Mouse (Mus musculus) gastrocnemius, postnatal 14 days (tissue): Measurements from ENCODE around the gene Tnik. TPM values are rescaled to one million over a fixed set of nuclear protein-coding genes. Genes with fewer than 3 reads are reported as not detected.
A peak's percentile ranks its signal among the peaks of the same experiment; 100 is the strongest.

Experiments used
- DNase-seq: peaks from one replicate; pipeline ENCODE4 v3.0.0; 2021; ENCODE audit warnings: mixed read lengths
- intact Hi-C: fragments of 180-260 bp; cut with DNase I; formaldehyde crosslinking; loops from one replicate; pipeline ENCODE4 v1.15.1; 2025; ENCODE audit warnings: low total_unique reads
- total RNA-seq, 2 experiments: library from RNA; stranded (reverse); gene quantifications; 2 replicates each; pipeline ENCODE4 v1.2.3; 2021

Gene Tnik
- total RNA-seq, 2 experiments from 2014 or later = 52.7 to 55.8 TPM

DNA sequence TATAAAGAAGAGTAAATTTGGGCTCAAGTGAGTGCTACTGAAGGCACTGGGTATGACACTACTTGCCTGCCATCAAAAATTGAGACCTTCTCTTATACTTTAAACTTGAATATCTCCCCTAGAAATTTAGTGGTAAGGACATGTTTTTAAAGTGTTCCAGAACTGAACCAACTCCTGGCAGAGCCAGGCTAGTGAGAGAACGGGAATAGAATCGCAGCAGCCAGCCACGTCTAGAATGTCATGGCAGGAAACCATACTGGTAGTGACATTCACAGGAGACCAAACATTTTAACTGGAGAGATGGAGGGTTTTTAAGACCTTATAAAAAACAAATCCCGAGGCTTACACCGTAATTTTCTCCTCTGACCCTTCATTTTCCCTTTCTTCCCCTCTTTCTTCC lies 172.5 kb downstream of the Tnik start:
- no peak for DNase-seq
- intact Hi-C loops = no loop called here

DNA sequence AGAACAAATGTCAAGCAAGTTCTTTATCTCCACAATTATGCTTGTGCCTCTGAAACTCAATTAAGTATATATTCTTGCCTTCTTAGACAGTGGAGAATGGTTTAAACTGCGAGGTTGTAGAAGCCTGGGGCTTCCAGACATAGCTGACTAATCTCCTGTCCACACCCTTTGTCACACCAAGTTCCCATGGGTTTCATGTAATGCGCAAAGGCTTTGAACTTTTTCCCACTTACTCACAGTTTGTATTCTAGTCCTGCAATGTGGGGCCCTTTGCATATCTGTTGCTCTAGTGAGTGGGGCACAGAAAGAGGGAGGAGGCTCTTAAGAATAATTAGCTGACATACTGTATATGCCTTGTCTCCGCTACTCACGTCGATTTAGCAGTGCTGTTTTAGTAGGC lies 174.4 kb downstream of the Tnik start:
- intact Hi-C loops = no loop called here
- no peak for DNase-seq

DNA sequence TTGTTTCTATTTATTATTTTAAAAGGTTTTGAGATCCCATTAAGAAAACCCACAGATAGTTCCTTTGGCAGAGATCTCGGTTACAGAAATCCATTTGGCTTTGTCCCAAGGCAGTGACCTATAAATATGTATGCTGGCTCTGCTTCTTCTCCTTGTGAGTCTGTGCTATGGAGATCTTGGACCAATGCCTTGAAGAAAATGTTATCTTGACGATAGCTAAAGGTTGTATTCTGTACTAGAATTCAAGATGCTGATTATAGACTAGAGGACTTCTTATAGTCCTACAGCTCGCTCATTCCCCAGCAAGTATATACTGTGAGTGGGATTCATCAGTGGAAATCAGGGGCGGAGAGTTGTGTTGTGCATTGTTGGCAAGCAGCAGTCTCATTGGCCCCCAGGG lies 178.5 kb downstream of the Tnik start:
- intact Hi-C loops = no loop called here
- DNase-seq = no peak

DNA sequence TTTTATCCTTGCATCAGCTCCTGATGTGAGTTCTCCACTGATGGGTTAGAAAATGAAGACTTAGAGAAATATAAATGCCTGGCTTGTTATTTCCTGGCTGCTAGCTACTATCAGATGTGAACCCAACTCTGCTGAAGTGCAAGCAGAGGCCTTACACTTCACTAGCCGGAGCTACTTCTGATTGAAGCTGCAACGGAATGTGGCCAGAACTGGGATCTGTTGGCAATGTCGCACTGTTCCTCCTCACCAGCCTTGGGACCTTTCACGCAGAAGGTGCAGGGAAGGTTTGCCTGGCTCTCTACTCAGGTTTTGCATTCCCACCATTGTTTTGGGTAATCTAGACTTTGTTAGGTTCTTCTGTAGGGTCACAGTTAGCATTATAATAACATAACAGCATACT lies 179.1 kb downstream of the Tnik start:
- DNase-seq = no peak
- intact Hi-C loops = no loop called here

DNA sequence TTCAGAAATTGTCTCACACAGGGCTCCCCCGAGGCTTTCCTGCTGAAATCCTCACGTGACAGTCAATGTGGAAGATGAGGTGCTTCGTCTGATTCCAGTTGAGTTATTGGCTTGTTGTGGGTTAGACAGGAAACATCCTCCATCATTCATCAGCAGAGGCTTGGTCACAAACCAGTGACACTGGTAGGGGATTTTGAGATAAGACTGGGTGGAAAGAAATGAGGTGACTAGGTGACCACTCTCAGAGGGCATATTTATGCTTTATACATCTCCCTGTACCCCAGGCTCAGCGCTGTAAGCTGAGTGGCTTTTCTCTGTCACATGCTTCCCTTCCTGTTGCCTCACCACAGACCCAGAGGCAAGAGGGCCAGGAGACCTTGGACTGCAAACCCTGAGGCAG lies 184.9 kb downstream of the Tnik start:
- DNase-seq = no peak
- intact Hi-C loops = no loop called here

DNA sequence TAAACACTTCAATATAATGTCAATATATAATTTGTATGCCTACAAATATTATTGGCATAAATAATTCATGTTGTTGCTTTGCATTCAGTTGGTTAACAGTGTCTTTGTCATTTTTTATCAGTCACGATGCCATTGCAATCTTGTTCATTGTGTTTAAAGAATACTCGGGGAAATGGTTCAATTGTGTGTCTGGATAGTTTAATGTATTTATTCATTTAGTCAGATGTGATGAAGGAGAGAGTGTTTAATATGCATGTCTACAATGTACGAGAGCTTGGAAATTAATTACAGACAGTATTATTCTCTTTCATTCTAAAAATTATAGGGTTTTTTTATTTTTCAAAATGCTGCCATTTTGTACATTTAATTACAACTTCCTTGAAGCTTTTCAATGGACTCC lies 190.4 kb downstream of the Tnik start:
- DNase-seq = no peak
- intact Hi-C loops = no loop called here

DNA sequence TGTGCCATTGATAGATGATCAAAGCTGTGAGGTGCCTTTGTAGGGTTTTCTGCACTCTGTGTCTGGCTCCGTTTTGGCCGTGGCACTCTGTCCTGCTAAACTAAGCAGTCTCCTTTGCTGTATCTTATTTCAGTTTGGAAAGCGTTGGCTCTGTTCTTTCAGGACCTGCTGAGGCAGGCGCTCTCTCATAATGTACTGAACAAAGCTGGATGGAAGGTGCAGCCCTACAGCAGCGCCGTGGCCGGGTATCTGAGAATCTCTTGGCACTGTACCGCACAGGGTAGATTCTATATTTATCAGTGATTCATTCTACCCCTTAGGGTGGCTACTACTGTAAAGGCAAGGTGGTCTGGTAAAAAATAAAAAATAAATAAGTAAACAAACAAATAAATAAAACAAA lies 193.8 kb downstream of the Tnik start:
- DNase-seq = no peak

DNA sequence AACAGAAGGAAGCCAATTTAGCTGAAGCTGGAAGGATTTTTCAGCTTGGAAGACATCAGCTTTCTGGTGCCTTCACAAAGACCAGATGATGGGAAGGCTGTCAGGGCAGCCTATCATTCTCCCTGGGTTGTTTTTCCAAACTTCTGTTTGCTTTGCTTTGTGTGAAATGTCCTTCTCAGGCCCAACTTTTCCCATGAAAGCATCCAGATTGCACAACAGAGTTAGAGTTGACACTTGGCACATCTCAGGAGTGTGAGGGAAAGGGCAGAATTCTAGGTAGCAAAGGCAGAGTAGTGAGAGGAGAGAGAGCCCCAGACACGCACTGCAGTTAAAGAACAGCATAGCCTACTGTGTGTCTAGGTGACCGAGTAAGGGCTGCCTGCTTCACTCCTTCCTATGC lies 194.5 kb downstream of the Tnik start:
- intact Hi-C loops = no loop called here
- DNase-seq = no peak

More for the DNA sequence above, 193.8 kb downstream of the Tnik start:
- intact Hi-C loops = no loop called here

DNA sequence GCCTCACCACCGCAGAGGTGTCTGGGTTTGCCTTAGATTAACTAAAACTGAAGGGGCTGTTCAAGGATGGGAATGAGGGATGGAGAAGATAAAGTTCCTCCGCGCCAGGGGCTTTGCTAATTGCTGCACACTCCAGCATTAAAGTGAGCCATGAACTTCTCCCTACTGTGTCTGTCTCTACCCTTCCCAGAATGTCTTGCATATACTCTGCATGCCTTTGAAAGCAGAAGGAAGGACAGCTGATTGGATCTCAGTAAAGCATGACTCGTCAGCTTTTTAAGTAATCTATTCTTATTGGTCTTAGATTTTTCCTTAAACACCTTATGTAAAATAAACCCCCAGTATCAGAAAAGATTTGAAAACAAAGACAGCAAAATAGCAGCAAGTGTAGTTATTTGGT lies 203.7 kb downstream of the Tnik start:
- DNase-seq = no peak
- intact Hi-C loops = no loop called here

DNA sequence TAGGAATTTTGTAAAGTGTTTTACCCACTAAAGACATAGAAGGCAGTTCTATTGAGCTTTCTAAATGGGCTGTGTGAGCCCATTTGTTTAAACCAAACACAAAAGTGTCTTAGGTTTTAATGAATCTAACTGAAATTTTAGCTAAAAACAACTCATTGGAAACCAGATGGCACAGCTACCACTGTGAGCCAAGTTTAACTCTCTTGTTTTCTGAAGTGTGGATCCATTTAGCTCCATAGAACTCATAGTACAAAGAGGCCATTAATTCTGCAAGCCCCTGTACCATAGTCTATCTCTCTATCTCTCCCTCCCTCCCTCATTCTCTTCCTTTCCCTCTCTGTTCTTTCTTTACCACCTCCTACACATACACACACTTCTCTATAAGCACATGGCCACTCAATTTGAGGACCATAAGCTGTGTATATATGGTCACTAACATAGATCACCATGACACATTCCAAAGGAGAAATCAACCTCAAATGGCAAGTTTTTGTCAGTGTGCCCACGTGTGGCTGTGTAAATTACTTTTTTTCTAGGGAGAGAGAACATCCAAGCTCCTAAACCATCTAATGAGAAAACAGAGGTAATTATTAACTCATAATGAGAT lies 204.2 kb downstream of the Tnik start:
- intact Hi-C loops = no loop called here
- no peak for DNase-seq

DNA sequence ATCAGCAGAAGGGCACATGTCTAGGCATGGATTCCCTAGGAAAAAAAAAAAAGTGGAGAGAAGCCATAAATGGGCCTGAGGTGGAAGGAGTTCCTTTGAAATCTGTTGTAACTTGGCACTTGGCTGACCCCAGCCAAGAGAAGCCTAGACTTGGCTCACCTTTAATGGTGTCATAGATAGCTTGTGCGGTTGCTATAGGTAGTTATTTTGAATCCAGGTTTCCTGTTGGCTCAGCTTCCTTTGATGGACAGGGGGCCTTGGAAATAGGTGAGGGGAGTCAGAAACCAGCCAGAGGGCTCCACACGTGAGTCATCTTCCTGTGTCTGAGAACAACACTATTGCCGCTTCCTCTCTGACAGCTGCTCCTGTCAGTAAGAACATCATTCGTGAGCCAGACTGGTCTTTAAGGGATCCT lies 204.9 kb downstream of the Tnik start:
- intact Hi-C loops = no loop called here
- DNase-seq = no peak

DNA sequence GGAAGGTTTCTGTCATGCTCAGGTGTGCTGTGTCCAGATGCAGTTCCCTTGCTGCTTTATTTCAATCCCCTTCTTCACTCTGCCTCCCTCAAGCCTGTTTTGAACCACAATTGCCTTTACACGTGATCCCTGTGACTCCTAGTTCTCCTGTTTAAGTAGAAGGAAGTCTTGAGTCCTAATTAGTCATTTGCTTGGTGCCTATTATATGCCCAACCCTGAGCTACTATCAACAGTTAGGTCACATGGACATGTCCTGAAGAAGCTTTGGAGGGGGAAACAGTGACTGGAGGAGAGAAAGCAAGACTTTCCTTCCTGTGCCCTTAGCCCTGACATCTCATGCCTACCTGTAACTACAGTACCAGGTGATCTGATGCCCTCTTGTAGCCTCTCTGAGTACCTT lies 210.4 kb downstream of the Tnik start:
- no peak for DNase-seq
- intact Hi-C loops = no loop called here

DNA sequence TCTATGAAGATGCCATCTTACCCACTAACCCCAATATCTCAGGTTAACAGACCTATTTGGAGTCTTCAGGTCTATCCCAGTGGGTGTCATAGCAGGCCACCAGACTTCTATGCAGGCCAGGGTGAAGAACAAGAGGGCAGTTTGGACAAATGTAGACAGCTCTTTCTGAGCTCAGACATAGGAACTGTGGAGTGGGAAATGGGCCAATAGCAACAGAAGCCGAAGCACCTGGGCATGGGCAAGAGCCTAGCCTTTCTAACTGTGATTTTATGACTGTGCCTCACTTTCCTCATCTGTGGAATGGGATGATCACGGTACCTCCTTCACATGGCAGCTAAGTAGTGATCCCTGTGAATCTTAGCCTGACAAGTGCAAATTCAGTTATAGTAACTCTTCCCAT lies 214.4 kb downstream of the Tnik start:
- intact Hi-C loops = no loop called here
- no peak for DNase-seq

DNA sequence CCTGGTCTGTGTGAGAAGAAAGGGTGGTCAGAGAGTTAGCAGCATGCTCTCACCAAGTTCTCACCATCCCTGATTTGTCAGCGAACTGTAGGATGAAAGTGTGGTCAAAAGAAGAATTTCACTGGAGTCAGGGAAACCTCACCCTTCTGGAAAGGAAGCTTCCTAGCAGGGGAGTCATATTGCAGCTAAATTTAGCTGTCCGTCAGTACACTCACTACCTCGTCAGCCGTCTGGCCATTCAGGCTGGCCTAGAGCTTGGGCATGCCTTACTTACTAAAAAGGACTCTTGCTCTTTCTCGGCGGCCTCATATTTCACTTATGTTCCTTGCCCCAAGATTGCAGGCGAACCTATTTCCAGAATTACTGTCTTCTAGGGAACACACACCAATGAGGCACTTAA lies 222.7 kb downstream of the Tnik start:
- peak; percentile 31 for DNase-seq

DNA sequence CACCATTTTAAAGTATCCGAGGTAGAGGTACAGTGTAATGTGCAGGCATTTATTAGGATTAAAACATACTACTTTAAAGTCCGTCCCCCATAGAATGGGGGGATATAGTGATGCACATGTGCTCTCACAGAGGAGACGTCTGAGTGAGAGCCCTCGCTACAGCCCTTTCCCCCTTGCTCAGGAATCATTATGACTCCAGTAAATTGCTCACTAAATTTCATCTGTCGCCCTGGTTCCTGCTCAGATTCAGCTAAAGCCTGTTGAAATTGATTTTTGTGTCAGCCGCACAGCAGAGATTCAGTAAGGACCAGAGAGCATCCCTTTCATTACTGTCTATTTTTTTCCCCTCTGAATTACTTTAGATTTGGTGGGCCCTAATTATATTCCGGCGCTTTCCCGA lies 224.4 kb downstream of the Tnik start:
- intact Hi-C loops = no loop called here
- no peak for DNase-seq

More for the DNA sequence above, 222.7 kb downstream of the Tnik start:
- intact Hi-C loops = no loop called here

DNA sequence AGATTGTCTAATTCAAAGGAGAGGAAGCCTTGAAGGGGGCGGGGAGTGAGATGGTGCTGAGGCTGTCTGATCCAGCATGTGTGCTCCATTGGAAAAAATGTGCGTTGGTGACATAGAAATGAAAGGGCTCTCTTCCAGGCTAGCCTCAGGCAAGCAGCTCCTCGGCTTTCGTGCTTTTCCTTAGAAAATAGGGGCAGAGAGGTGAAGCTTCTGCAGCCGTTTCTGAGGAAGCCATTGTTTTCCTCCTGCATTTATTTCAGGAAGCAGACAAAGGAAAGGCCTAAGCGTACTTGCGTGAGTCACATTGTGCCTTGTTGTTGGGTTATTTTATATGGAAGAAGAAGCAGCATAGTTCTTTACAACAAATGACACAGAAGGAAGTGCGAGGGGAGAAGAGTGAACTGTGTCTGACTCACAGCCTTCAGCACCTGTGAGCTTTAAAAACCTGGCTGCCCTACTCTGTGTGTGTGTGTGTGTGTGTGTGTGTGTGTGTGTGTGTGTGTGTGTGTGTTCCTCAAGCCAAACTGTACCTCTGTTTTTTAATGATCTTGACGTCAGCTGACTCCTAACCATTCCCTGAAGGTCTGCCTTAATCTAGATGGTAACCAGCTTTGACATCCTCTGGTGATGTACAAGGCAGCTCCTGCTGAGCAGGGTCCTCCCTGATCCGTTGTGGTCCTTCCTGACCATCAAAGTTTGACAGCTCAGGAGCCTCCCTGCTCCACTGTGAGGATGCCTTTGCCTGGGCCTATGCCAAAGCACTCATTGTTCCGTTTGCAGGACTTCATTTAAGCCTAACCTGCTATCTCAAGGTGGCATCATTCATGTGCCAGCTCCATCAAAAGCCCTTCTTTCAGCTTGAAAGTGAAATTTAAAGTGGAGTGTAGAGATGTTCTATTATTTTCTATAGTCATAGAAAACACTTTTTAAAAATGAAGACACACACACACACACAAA lies 228.3 kb downstream of the Tnik start:
- intact Hi-C loops = no loop called here

DNA sequence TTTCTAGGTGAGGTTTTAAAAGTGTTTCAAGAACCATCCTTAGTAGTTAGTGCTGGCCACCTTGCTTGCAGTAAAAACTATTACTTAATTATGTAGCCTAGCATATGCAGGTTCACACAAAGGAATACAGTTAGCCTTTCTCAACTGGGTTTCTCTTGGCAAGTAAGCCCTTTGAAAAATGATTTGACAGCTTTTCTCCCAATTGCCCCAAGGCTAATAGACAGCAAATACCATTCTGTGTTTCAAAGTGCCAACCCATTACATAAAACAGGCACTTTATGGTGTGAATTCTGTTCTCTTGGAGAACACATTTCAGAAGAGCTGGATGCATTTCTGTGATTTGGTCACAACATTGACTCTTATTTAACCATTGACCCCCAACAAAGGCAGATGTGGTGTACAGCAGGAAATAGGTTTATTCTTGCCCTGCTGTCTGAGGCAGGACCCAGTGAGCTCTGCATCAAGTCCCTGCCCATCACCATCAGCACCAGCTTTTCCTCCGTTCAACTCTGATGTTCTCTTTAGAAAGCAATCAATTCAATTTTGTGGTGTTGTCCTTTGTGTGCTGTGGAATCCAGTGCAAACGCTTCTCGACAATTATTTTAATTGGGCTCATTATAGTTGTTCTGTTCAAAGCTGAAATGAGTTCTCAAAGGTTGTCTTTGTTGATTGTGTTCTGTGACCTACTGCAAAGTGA lies 233.9 kb downstream of the Tnik start:
- intact Hi-C loops = no loop called here
- DNase-seq = no peak

More for the DNA sequence above, 228.3 kb downstream of the Tnik start:
- no peak for DNase-seq

DNA sequence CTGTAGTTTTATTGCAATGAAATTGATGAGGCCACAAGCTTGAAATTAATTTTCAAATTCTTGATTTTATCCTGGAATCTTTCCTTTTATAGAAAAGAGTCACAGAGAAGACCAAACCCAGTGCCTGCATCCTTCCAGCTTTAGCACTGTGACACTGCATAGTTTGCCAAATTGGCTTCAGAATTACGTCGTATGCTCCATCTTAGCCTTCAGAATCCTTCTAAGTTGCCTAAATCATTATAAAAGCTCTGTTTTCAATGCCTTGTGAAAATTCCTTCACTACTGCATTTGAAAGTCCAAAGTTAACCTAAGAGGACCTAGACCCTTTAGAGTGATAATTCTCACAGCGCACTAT lies 234.5 kb downstream of the Tnik start:
- no peak for DNase-seq
- intact Hi-C loops = no loop called here

DNA sequence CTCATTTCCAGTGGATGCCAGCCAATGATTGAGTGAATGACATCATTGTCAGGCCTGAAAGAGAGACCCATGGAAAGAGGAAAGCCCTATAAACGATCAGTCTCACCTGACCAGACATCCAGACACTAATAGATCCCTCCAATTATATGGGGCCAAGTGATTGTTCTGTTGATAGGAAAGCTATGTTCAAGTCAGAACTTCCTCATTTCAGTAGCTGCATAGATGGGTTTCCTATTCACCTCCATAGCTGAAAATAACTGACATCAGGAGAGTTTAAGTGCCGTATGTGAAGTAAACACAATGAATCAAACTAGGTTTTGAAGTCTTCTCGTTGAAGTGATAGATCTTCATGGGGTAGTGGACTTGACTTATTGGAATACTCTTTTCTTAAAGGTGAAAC lies 239.7 kb downstream of the Tnik start:
- intact Hi-C loops = no loop called here
- DNase-seq = no peak

DNA sequence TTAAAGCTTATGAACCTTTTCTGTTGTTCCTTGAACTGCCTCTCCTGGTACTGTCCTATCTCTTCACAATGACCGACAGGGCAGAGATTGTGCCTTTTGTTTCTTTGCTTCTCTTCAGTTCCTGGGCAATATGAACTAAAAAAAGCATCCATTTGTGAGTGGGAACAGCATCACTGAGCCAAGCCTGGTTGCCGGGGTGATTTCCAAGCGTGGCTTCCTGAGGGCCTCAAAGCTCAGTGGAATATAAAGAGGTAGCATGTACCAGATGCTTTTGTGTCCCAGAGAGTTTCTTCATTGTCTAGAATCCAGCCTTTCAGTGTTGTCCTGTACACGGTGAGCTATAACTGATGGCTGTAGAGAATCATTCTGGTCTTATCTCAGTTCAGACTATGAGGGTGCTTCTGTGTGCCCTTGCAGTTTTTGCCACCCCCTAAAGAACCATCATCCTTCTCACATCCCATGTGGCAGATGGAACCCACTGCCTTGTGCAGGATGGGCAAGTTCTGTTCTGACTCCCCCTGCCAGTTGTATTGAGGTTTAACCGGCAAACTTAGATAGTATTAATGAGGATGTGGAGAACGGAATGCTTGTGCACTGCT lies 246.4 kb downstream of the Tnik start:
- DNase-seq = no peak
- intact Hi-C loops = no loop called here
